Mouse (Mus musculus) small intestine, adult 2 months (tissue): Measurements from ENCODE around the gene Adgra1. TPM values are rescaled to one million over a fixed set of nuclear protein-coding genes. Genes with fewer than 3 reads are reported as not detected.

Experiments used
- H3K27ac ChIP-seq: fragments of 200-500 bp; 2 replicates; pipeline ENCODE4 v1.5.1; 2012; ENCODE audit warnings: low read depth, low read length, control low read depth, inconsistent platforms; ENCODE audit not compliant: insufficient read depth
- H3K27me3 ChIP-seq: fragments of 200-500 bp; 2 replicates; pipeline ENCODE4 v1.6.1; 2012; ENCODE audit warnings: mild to moderate bottlenecking, moderate library complexity, low read length, inconsistent platforms; ENCODE audit not compliant: control insufficient read depth, insufficient read depth
- H3K36me3 ChIP-seq: fragments of 200-500 bp; 2 replicates; pipeline ENCODE4 v1.6.1; 2012; ENCODE audit warnings: mild to moderate bottlenecking, low read length, control low read depth, inconsistent platforms; ENCODE audit not compliant: control insufficient read depth, insufficient read depth
- H3K4me1 ChIP-seq: fragments of 200-500 bp; 2 replicates; pipeline ENCODE4 v1.6.1; 2012; ENCODE audit warnings: low read length, inconsistent platforms, mixed read lengths; ENCODE audit not compliant: control insufficient read depth, insufficient read depth, insufficient read length
- H3K4me3 ChIP-seq: fragments of 200-500 bp; 2 replicates; pipeline ENCODE4 v1.5.1; 2012; ENCODE audit warnings: low read depth, mild to moderate bottlenecking, control low read depth, inconsistent platforms, low read length, moderate library complexity
- CTCF ChIP-seq: fragments of 200-500 bp; IDR thresholded peaks from 2 replicates; pipeline ENCODE4 v1.5.1; 2012; ENCODE audit warnings: low read depth, mild to moderate bottlenecking, control low read depth, inconsistent platforms, low read length, moderate library complexity, mixed read lengths; ENCODE audit not compliant: insufficient replicate concordance, insufficient read length; ENCODE audit errors: extremely low read depth
- POLR2A ChIP-seq: fragments of 200-500 bp; IDR thresholded peaks from 2 replicates; pipeline ENCODE4 v1.6.1; 2012; ENCODE audit warnings: low read depth, mild to moderate bottlenecking, control low read depth, inconsistent platforms, low read length, moderate library complexity
- WGBS: fragments of 180-500 bp; shearing (Covaris S2); methylation state at CpG from one replicate; pipeline ENCODE4 v1.1.7; 2018; 5-methylcytosine and 5-hydroxymethylcytosine counted together
- polyA plus RNA-seq: library from polyadenylated mRNA; depleted of rRNA; stranded (reverse); fragments of >200 nt; gene quantifications from 2 replicates; pipeline ENCODE4 v1.2.3, GENCODE M21; 2012

Adgra1 gene
- polyA plus RNA-seq, 1 experiment: 0.25 TPM

DNA sequence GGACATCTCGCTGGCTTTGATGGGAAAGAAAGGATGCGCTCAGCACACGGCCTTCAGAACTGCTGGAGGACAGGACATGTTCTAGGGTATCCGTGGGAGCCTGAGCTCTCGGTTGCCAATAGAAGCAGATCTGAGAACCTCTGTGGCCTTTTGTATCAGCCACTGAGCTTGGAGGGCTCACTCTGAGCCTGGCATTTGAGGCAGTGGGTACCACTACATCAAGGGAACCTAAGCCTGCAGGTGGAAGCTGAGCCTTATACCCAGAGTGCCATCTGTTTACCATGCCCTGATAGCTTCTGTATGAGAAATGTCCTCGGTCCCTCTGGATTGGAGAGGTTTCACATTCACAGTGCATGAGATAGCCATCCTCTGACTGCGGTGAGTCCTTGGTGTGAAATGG lies 62.3 kb downstream of the Adgra1 start:
- TF ChIP-seq CTCF (no peak), POLR2A (no peak)
- Histone ChIP-seq H3K27me3 (no peaks in the 10 kb centered on the region; the same call in 1 of the 2 replicates), H3K27ac (no peak overlapping the region), H3K4me1 (no peaks in the 10 kb centered on the region), H3K4me3 (no peak overlapping the region), H3K36me3 (no peaks in the 10 kb centered on the region)
- WGBS: 83% methylated on average over 7 of the region's 7 CpGs

- WGBS: 75% methylated on average over 7 of the region's 7 CpGs
- Histone ChIP-seq H3K36me3 (no peaks in the 10 kb centered on the region), H3K4me3 (no peak overlapping the region), H3K4me1 (no peaks in the 10 kb centered on the region), H3K27me3 (no peaks in the 10 kb centered on the region; the same call in 1 of the 2 replicates), H3K27ac (no peak overlapping the region)
- TF ChIP-seq POLR2A: no peak
- no peak for TF ChIP-seq CTCF
Observed at GRCm38 (mm10) chr7:139896796-139897195, 62.8 kb downstream of the Adgra1 start.

DNA sequence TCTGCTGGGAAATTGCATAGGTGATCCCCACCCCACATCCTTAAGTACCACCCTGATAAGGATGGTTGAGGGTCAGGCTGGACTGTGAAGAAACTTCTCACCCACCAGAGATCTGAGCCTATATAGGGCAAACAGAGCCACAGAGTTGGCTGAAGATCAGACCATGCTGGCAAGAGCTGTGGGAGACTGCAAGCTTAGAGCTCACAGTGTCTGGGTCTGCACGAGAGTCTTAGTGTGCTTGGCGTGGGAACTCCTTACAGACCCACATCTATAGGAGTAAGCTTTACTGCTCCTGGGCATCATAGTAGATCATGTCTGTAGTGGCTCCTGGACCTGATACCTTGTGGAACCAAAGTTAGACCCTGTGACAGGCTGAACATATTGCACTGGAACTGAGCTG lies 64.6 kb downstream of the Adgra1 start:
- H3K4me3 ChIP-seq: no peak overlapping the region
- no peaks in the 10 kb centered on the region for H3K36me3 ChIP-seq
- no peak overlapping the region for H3K27ac ChIP-seq
- TF ChIP-seq CTCF: no peak
- TF ChIP-seq POLR2A: no peak
- WGBS: 77% methylated on average over 2 of the region's 2 CpGs
- H3K27me3 ChIP-seq: no peaks in the 10 kb centered on the region; the same call in 1 of the 2 replicates
- H3K4me1 ChIP-seq: no peaks in the 10 kb centered on the region

DNA sequence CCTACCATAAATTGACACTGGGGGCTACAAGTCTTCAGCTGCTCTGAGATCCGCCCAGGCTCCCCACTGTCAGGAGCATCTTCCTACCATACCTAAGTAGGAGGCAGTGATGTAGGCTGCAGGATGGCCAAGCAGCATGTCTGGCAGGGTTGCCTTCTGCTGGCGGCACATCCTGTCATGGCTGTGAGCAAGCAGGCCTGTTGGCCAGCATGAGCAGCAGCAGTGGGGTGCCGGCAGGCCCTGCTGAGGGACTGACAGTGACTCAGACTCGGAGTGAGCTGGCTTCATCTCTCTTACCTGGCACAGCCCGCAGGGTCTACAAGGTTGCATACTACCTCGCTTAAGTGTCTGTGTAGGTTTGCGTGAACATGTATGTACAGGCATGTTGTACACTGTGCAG lies 65.5 kb downstream of the Adgra1 start:
- WGBS: 78% methylated on average over 7 of the region's 7 CpGs

GRCm38 (mm10) chr7:139900456-139900855 lies 66.5 kb downstream of the Adgra1 start:
- Histone ChIP-seq H3K36me3 (no peaks in the 10 kb centered on the region), H3K27ac (no peak overlapping the region), H3K4me1 (no peaks in the 10 kb centered on the region), H3K27me3 (no peaks in the 10 kb centered on the region), H3K4me3 (no peak overlapping the region)
- WGBS: 86% methylated on average over 7 of the region's 7 CpGs
- TF ChIP-seq CTCF (no peak), POLR2A (no peak)

More for the DNA sequence above, 65.5 kb downstream of the Adgra1 start:
- no peaks in the 10 kb centered on the region; the same call in 1 of the 2 replicates for H3K27me3 ChIP-seq
- H3K4me1 ChIP-seq: no peaks in the 10 kb centered on the region
- TF ChIP-seq CTCF: no peak
- no peak for TF ChIP-seq POLR2A
- H3K4me3 ChIP-seq: no peak overlapping the region
- no peak overlapping the region for H3K27ac ChIP-seq
- H3K36me3 ChIP-seq: no peaks in the 10 kb centered on the region

DNA sequence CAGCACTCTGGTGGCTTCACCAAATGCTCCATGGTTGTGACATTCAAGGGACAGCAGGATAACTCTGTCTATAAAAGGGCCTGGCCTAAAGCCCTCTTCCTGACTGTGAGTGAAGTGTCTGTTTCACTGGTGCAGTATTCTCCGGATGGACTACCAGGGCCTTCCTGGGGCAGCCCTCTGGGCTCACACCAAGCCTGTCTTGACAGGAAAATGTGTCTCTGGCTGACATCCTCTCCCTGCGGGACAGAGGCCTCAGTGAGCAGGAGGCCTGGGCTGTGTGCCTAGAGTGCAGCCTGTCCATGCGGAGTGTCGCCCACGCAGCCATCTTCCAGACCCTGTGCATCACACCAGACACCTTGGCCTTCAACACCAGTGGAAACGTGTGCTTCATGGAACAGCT lies 66.9 kb downstream of the Adgra1 start:
- 82% methylated on average over 6 of the region's 6 CpGs for WGBS
- Histone ChIP-seq H3K27me3 (no peaks in the 10 kb centered on the region), H3K4me1 (no peaks in the 10 kb centered on the region), H3K4me3 (no peak overlapping the region), H3K27ac (no peak overlapping the region), H3K36me3 (no peaks in the 10 kb centered on the region)
- TF ChIP-seq CTCF (no peak), POLR2A (no peak)

DNA sequence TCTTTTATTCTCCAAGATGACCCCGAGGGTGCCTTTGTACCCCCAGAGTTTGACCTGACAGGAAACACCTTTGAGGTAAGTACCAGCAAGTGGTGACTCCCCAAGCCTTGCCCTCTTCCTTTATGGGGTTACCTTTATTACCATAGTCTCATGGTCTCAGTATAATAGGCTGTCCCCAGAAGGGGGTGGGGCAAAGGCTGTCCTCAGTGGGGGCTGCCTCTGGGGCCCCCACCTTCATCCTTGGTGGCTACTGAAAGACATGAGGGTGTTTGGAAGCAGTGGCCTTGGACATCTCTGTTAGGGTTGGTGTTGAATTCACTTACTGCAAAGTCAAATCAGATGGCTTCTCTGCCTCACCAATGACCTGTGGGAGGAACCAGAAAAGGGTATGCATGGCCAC lies 68.0 kb downstream of the Adgra1 start:
- H3K27ac ChIP-seq: no peak overlapping the region
- TF ChIP-seq CTCF (no peak), POLR2A (no peak)
- WGBS: 42% methylated on average over 1 of the region's 1 CpGs

DNA sequence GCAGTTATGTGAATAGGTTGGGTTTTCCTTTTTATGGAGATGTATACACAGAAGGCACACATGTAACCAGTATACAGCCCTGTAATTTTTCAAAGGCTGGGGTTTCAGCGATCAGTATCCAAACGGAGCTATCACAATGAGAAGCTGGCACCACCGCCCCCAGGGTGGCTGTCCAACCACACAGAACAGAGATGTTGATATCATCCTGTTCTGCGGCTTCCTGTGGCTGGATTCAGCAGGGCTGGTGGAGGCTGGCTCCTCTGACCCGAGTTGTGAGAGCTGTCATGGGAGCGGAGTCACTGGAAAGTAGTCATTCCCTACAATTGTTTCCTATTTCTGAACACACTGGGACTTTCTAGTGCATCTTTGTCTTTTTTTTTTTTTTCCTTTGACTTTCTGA lies 71.3 kb downstream of the Adgra1 start:
- Histone ChIP-seq H3K27ac (no peak overlapping the region), H3K27me3 (no peaks in the 10 kb centered on the region), H3K4me3 (no peak overlapping the region), H3K4me1 (no peaks in the 10 kb centered on the region), H3K36me3 (no peaks in the 10 kb centered on the region)
- TF ChIP-seq POLR2A (no peak), CTCF (no peak)
- 27% methylated on average over 6 of the region's 6 CpGs for WGBS

More for the DNA sequence above, 68.0 kb downstream of the Adgra1 start:
- Histone ChIP-seq H3K4me3 (no peak overlapping the region), H3K36me3 (no peaks in the 10 kb centered on the region), H3K4me1 (no peaks in the 10 kb centered on the region), H3K27me3 (no peaks in the 10 kb centered on the region)
